Mouse (Mus musculus): ENCODE results near the gene Pitpnm1. TPM values are rescaled to one million over a fixed set of nuclear protein-coding genes. Genes with fewer than 3 reads are reported as not detected.

The Pitpnm1 gene
- polyA plus RNA-seq, 1 experiment from 2014 or later, result 80.9 TPM

DNA sequence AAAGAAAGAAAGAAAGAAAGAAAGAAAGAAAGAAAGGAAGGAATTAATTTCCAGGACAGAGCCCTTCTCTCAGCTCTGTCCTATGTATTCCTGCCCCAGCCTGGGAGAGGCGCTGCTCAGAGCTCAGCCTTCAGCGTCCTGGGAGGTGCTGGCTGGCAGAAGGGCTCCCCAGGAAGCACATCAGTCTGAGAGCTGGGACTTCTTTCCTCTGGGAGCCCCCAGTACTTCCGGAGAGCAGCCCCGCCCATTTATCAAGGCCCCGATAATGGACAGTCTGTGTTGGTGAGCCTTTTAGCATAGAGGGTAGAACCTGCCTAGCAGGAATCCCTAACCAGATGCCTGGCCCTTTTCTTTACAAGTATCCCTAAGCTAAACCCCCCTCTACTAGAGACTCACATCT, 11.7 kb upstream of the Pitpnm1 start:
- ATAC-seq (ENCODE audit: low FRiP score), result no peak
- Histone ChIP-seq H3K36me3 (no peaks in the 10 kb centered on the region), H3K9me3 (replicated peaks) (no peaks in the 10 kb centered on the region), H3K9ac (replicated peaks) (no peak overlapping the region), H3K4me1 (no peaks in the 10 kb centered on the region), H3K4me2 (no peak overlapping the region), H3K4me3 (replicated peaks) (no peak overlapping the region), H3K27ac (replicated peaks) (no peak overlapping the region), H3K27me3 (replicated peaks) (0 out of 2 replicates have a peak, but pooled peaks cover 7% of the 10 kb centered on the region)
- WGBS, result 59% methylated on average over 5 of the region's 5 CpGs

DNA sequence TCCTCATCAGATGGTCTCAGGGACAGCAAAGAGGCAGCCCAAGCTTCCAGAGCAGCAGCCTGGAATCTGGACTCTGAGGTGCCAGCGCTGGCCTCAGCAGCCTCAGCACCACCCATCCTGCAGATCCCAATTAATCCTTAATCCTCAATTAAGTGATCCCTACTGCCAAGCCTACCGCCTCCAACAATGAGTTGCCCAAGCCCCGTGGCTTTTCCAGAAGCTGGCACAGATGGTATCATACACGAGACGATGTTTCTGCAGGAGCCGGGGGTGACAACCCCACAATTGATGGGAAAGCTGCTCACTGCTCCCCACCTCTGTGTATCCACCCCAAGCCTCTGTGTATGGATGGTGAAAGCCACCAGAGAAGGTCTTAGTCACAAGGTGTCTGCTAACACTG, 10.7 kb upstream of the Pitpnm1 start:
- WGBS, result 80% methylated on average over 6 of the region's 6 CpGs
- no peak for ATAC-seq (ENCODE audit: low FRiP score)
- Histone ChIP-seq H3K27me3 (replicated peaks) (0 out of 2 replicates have a peak, but pooled peaks cover 2% of the 10 kb centered on the region), H3K4me1 (no peaks in the 10 kb centered on the region), H3K9ac (replicated peaks) (no peak overlapping the region), H3K36me3 (no peaks in the 10 kb centered on the region), H3K4me3 (replicated peaks) (no peak overlapping the region), H3K9me3 (replicated peaks) (no peaks in the 10 kb centered on the region), H3K27ac (replicated peaks) (no peak overlapping the region), H3K4me2 (no peak overlapping the region)

DNA sequence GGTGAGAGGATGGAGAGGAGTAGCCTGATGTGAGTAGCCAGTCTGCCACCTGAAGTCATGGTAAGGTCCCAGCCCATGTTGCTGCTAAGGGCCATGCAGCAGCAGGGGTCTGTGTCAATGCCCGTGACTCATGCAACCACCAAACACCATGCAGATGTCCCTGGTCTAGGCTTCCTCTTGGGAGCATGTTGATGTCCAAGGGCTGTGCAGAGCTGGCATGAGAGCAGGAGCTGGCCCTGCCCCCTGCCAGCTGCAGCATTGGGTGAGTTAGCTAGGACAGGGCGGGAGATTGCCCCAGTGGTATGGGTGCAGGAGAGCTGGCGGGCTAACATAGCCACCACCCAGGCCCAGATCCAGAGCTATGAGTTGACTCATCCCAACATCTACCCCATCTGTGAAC, 9.4 kb upstream of the Pitpnm1 start:
- Histone ChIP-seq H3K9ac (replicated peaks) (no peak overlapping the region), H3K4me3 (replicated peaks) (no peak overlapping the region), H3K27me3 (replicated peaks) (0 out of 2 replicates have a peak, but pooled peaks cover 2% of the 10 kb centered on the region), H3K36me3 (no peaks in the 10 kb centered on the region), H3K9me3 (replicated peaks) (no peaks in the 10 kb centered on the region), H3K4me2 (no peak overlapping the region), H3K27ac (replicated peaks) (no peak overlapping the region), H3K4me1 (no peaks in the 10 kb centered on the region)
- 86% methylated on average over 3 of the region's 3 CpGs for WGBS
- ATAC-seq (ENCODE audit: low FRiP score), result no peak

DNA sequence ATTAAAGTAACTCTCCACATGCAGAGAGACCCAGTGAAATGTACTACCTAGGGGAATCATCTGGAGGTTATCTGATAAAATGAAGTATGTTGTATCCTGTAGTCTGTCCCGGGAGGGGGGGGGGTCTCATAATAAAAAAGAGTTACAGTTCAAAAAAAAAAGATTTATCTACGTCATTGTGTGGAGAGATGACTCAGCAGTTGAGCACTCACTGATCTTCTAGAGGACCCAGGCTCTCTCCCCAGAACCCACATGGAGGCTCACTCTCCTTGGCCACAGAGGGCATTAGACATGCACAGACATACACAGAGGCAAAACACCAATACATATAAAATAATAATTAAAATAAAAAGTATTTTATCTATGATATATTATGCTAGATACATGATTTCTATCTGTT, 8.4 kb upstream of the Pitpnm1 start:
- Histone ChIP-seq H3K9ac (replicated peaks) (no peak overlapping the region), H3K36me3 (no peaks in the 10 kb centered on the region), H3K4me2 (no peak overlapping the region), H3K4me3 (replicated peaks) (no peak overlapping the region), H3K9me3 (replicated peaks) (no peaks in the 10 kb centered on the region), H3K27ac (replicated peaks) (no peak overlapping the region), H3K27me3 (replicated peaks) (0 out of 2 replicates have a peak, but pooled peaks cover 2% of the 10 kb centered on the region), H3K4me1 (peaks cover 7% of the 10 kb centered on the region; the same call in 1 of the 2 replicates)
- ATAC-seq (ENCODE audit: low FRiP score), result no peak
- WGBS, result 77% methylated on average over 2 of the region's 2 CpGs

DNA sequence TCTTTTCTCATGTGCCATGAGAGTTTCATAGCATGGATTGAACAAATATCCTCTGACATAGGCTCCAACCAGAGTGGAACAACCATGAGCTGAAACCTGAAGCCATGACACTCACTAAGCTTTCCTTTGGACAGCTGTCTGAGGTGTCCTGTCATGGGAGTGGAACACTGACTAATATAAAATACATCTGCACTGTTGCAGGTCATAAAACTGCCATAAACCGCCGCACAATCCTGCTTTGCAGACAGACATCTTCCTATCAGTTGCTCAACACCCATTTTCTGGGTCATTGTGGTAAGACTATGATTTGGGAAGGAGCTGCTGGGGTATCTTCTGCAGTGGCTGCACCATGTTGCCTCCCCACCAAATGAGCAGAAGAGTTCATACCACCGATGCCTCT, 7.0 kb upstream of the Pitpnm1 start:
- no peak overlapping the region for H3K4me3 ChIP-seq (replicated peaks)
- ATAC-seq (ENCODE audit: low FRiP score), result no peak
- 89% methylated on average over 3 of the region's 3 CpGs for WGBS

DNA sequence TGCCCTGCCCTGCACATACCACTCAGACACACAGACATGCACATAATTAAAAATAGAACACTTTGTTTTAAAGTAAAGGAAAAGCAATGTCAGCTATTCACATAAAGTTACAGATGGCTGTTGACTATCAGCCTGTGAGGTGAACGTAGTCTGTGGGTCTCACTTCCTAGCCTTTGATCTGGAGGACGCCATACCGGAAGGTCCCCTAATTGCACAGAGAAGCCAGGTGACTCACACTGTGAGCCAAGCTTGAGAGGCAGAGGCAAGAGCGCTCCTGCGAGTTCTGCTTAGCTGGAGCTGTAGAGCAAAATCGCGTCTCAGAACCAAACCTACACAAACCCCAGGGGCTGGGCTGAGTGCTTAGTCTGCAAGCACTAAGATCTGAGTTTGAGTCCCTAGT, 6.0 kb upstream of the Pitpnm1 start:
- Histone ChIP-seq H3K9me3 (replicated peaks) (no peaks in the 10 kb centered on the region), H3K27me3 (replicated peaks) (no peaks in the 10 kb centered on the region), H3K9ac (replicated peaks) (no peak overlapping the region), H3K27ac (replicated peaks) (no peak overlapping the region), H3K4me1 (peaks cover 24% of the 10 kb centered on the region), H3K4me3 (replicated peaks) (no peak overlapping the region), H3K36me3 (no peaks in the 10 kb centered on the region), H3K4me2 (no peak overlapping the region)
- no peak for ATAC-seq (ENCODE audit: low FRiP score)
- 77% methylated on average over 7 of the region's 7 CpGs for WGBS

More for the DNA sequence above, 7.0 kb upstream of the Pitpnm1 start:
- H3K9me3 ChIP-seq (replicated peaks), result no peaks in the 10 kb centered on the region
- 0 out of 2 replicates have a peak overlapping the region, but pooled peaks have one; percentile 1 for H3K9ac ChIP-seq (replicated peaks)
- H3K27me3 ChIP-seq (replicated peaks), result 0 out of 2 replicates have a peak, but pooled peaks cover 2% of the 10 kb centered on the region
- H3K4me2 ChIP-seq, result no peak overlapping the region
- no peaks in the 10 kb centered on the region for H3K36me3 ChIP-seq
- peaks cover 14% of the 10 kb centered on the region for H3K4me1 ChIP-seq
- H3K27ac ChIP-seq (replicated peaks), result no peak overlapping the region

DNA sequence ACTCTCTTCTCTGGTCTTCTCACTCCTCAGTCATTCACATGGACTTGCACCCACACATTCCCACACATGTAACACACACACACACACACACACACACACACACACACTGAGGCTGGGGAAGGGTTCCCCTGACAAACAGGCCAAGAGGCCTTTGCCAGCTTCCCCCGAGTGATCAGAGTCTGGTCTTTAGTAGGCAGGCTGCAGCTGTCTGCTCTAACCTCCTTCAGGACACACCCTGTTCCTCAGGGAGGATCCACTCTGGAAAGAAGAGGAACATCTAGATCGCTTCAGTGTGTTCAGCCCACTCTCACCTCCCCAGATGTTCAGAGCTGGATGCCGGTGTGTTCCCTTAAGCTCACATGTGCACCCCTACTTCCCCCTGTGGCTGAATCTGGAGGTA, 5.5 kb upstream of the Pitpnm1 start:
- Histone ChIP-seq H3K9me3 (replicated peaks) (no peaks in the 10 kb centered on the region), H3K4me3 (replicated peaks) (no peak overlapping the region), H3K27me3 (replicated peaks) (no peaks in the 10 kb centered on the region), H3K9ac (replicated peaks) (no peak overlapping the region), H3K4me2 (no peak overlapping the region), H3K4me1 (peaks cover 30% of the 10 kb centered on the region), H3K27ac (replicated peaks) (no peak overlapping the region), H3K36me3 (no peaks in the 10 kb centered on the region)
- ATAC-seq (ENCODE audit: low FRiP score), result no peak
- 77% methylated on average over 3 of the region's 3 CpGs for WGBS

DNA sequence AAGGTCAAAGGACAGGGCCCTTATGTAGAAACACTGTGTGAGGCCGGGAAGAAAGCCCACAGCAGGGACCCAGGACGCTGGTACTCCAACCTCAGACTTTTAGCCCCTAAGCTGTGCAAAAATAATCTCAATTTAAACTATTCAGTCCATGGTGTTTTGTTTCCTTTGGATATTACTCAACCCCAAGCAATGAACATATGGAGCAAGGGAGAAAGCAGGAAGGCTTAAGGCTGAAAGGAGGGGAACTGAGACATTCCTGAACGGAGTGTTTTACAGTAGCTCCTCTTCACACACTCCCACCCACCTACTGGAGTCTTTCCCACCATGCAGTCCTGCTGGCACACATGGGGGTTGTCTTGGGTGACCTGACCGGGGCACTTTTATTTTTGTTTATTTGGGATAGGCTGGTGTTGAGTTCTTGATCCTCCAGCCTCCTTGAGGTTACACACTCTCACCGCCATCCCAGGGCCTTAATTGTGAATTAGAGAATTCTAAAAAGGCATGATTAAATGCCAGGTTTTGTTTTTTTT, 5.0 kb upstream of the Pitpnm1 start:
- no peak overlapping the region for H3K27ac ChIP-seq (replicated peaks)
- no peaks in the 10 kb centered on the region for H3K27me3 ChIP-seq (replicated peaks)
- H3K4me3 ChIP-seq (replicated peaks), result no peak overlapping the region
- peaks cover 35% of the 10 kb centered on the region for H3K4me1 ChIP-seq
- ATAC-seq (ENCODE audit: low FRiP score), result no peak
- no peaks in the 10 kb centered on the region for H3K9me3 ChIP-seq (replicated peaks)
- WGBS, result 87% methylated on average over 5 of the region's 5 CpGs
- no peak overlapping the region for H3K4me2 ChIP-seq
- no peaks in the 10 kb centered on the region for H3K36me3 ChIP-seq
- H3K9ac ChIP-seq (replicated peaks), result no peak overlapping the region

DNA sequence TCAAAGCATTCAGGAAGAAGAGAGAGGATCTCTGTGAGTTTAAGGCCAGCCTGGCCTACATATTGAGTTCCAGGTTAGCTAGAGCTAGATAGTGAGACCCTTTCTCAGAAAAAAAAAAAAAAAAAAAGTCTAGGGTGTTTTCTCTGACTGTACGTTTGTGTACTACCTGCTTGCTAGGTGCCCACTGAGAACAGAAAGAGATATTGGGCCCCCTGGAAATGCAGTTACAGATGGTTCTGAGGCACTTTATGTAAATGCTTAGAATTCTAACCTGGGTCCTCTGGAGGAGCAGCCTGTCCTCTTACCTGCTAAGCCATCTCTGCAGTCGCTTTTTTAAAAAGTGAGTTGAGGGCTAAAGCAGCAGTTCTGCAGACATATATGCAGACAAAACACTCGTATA, 4.0 kb upstream of the Pitpnm1 start:
- peak overlapping the region; percentile 77 for H3K4me2 ChIP-seq
- H3K36me3 ChIP-seq, result no peaks in the 10 kb centered on the region
- H3K9ac ChIP-seq (replicated peaks), result no peak overlapping the region
- no peak for ATAC-seq (ENCODE audit: low FRiP score)
- peaks cover 44% of the 10 kb centered on the region for H3K4me1 ChIP-seq
- no peaks in the 10 kb centered on the region for H3K27me3 ChIP-seq (replicated peaks)
- H3K27ac ChIP-seq (replicated peaks), result no peak overlapping the region
- H3K9me3 ChIP-seq (replicated peaks), result no peaks in the 10 kb centered on the region
- 72% methylated on average over 3 of the region's 3 CpGs for WGBS
- H3K4me3 ChIP-seq (replicated peaks), result no peak overlapping the region; the same call in 1 of the 2 replicates

DNA sequence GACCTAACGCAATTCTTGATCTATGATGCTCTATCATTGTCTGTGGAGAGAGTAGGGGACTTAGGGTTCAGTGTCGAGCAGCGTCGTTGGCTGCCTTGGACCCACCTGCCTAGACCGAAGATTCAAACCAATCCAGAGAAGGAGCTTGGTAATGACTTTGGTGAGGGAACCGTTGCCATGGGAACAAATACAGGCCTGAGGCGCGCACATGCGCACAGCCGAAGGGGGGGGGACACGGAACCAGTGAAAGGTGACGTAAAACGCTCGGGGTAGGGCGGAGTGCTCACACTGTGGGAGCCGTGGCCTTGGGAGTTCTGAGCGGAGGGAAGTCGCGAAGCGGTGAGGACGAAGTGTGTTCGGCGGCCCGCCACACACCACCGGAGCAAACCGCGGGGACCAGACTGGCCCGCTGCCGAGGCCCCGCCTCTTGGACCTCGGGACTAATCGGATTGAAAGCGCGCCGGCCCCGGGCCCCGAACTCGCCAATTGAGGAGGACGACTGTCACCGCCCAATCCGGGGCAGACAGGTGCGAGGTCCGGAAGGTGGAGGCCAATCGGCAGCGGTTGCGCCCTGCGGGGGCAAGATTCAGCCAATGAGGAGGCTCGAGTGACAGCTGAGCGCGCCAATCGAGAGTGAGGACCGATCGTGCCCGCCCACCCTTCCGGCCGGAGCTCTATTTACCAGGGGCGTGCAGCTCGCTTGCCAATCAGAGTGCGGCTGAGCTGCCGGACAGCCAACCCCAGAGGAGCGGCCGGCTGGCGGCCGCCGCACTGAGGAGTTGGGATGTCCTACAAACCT, 3.0 kb upstream of the Pitpnm1 start, which contains the start of gene Cdk2ap2:
Gene Cdk2ap2, plus strand, starts transcription at position 541 of the 799 bp plus-strand sequence.
- peak within 1 kb of the TSS; percentile 93 for H3K27ac ChIP-seq (replicated peaks)
- no peaks in the 10 kb centered on the region for H3K27me3 ChIP-seq (replicated peaks)
- H3K9me3 ChIP-seq (replicated peaks), result no peaks in the 10 kb centered on the region
- H3K36me3 ChIP-seq, result no peaks in the 10 kb centered on the region
- peak; percentile 93 for ATAC-seq (ENCODE audit: low FRiP score)
- H3K9ac ChIP-seq (replicated peaks), result peak within 1 kb of the TSS; percentile 63
- WGBS, result under 1% methylated on average over 65 of the region's 65 CpGs
- peak within 1 kb of the TSS; percentile 77 for H3K4me2 ChIP-seq
- H3K4me1 ChIP-seq, result peaks cover 55% of the 10 kb centered on the region
- H3K4me3 ChIP-seq (replicated peaks), result peak within 1 kb of the TSS; percentile 71

DNA sequence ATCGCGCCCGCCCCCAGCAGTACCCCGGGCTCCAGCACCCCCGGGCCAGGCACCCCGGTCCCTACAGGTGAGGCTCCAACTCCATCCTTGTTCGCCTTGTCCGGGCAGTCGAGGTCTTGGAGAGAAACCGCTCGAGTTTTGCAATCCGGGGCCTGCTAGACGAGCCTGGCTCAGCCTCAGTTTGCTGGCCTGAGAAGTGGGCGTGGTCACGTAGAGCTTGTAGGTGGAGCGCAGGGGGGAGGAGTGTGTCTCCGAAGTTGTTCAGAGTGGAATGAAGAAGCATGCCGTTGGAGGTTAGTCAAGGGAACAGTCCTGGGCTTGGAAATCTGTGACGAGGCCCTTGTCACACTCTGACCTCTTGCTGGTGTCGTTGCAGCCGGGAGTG, 2.4 kb upstream of the Pitpnm1 start:
- Histone ChIP-seq H3K4me3 (replicated peaks) (peak overlapping the region; percentile 71), H3K27ac (replicated peaks) (peak overlapping the region; percentile 82), H3K27me3 (replicated peaks) (no peaks in the 10 kb centered on the region), H3K36me3 (no peaks in the 10 kb centered on the region), H3K4me2 (peak overlapping the region; percentile 77), H3K9ac (replicated peaks) (peak overlapping the region; percentile 53), H3K4me1 (peaks cover 61% of the 10 kb centered on the region), H3K9me3 (replicated peaks) (no peaks in the 10 kb centered on the region)
- WGBS, result 1% methylated on average over 21 of the region's 21 CpGs
- ATAC-seq (ENCODE audit: low FRiP score), result no peak; the same call in none of the 2 replicates

DNA sequence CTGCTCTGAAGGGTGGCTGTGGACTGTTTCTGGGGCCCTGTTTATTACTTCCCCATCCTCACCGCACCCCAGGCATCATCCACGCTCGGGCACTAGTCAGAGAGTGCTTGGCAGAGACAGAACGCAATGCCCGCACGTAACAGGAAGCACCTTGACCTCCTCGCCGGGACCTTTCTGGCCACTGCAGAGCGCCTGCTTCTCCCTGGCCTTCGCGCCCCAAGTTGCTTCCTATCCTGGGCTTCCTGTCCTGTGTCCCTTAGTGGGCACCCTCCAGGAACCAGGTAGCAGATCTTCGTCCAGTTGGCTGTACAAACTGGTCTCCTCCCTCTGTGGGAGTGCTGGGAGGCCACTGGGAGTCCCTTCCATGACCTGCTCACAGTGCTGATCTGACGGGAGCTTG, 1.4 kb upstream of the Pitpnm1 start:
- no peak for ATAC-seq (ENCODE audit: low FRiP score)
- peaks cover 70% of the 10 kb centered on the region for H3K4me1 ChIP-seq
- no peak overlapping the region for H3K4me3 ChIP-seq (replicated peaks)
- WGBS, result 89% methylated on average over 13 of the region's 13 CpGs
- H3K9ac ChIP-seq (replicated peaks), result no peak overlapping the region
- 0 out of 2 replicates have a peak, but pooled peaks cover 6% of the 10 kb centered on the region for H3K36me3 ChIP-seq
- no peak overlapping the region for H3K27ac ChIP-seq (replicated peaks)
- no peaks in the 10 kb centered on the region for H3K27me3 ChIP-seq (replicated peaks)
- no peaks in the 10 kb centered on the region for H3K9me3 ChIP-seq (replicated peaks)
- peak overlapping the region; percentile 77; the same call in 1 of the 2 replicates for H3K4me2 ChIP-seq

All from neural tube, embryonic 15.5 days (tissue).